Mouse (Mus musculus) heart, embryonic 10.5 days (tissue): Measurements from ENCODE around the gene Cdc42bpa. TPM values are rescaled to one million over a fixed set of nuclear protein-coding genes. Genes with fewer than 3 reads are reported as not detected.

Experiments used
- DNase-seq: peaks from one replicate; pipeline ENCODE4 v3.0.0-alpha.2; 2017; ENCODE audit warnings: low spot score
- H3K27ac ChIP-seq: fragments of 300-500 bp; sonication (generic); 2 replicates; pipeline ENCODE4 v1.5.1; 2016; ENCODE audit warnings: mild to moderate bottlenecking
- H3K27me3 ChIP-seq: fragments of 300-500 bp; sonication (generic); 2 replicates; pipeline ENCODE4 v1.6.1; 2016; ENCODE audit warnings: mild to moderate bottlenecking; ENCODE audit not compliant: poor library complexity, insufficient read depth, severe bottlenecking
- H3K36me3 ChIP-seq: fragments of 300-500 bp; sonication (generic); 2 replicates; pipeline ENCODE4 v1.6.1; 2016; ENCODE audit warnings: mild to moderate bottlenecking, moderate library complexity
- H3K4me1 ChIP-seq: fragments of 300-500 bp; sonication (generic); 2 replicates; pipeline ENCODE4 v1.6.1; 2016; ENCODE audit warnings: mild to moderate bottlenecking
- H3K4me3 ChIP-seq: fragments of 300-500 bp; sonication (generic); 2 replicates; pipeline ENCODE4 v1.5.1; 2016; ENCODE audit warnings: mild to moderate bottlenecking, moderate library complexity
- H3K9me3 ChIP-seq: fragments of 300-500 bp; sonication (generic); 2 replicates; pipeline ENCODE4 v1.6.1; 2016; ENCODE audit warnings: mild to moderate bottlenecking, moderate library complexity
- WGBS: fragments of 180-500 bp; shearing (Covaris S2); methylation state at CpG from one replicate; pipeline ENCODE4 v1.1.7; 2016; 5-methylcytosine and 5-hydroxymethylcytosine counted together
- polyA plus RNA-seq: library from polyadenylated mRNA; unstranded; fragments of >200 nt; fragmentation: Nextera tagmentation; extraction: Ambion mirVana; gene quantifications from 2 replicates; pipeline ENCODE4 v1.2.1, GENCODE M21; 2016

The Cdc42bpa gene
- polyA plus RNA-seq, 1 experiment from 2014 or later: 14.8 TPM

GRCm38 (mm10) chr1:179940787-179941352, 19.4 kb upstream of the Cdc42bpa start:
- H3K4me3 ChIP-seq: no peak overlapping the region
- 86% methylated on average over 14 of the region's 14 CpGs for WGBS
- 0 out of 2 replicates have a peak, but pooled peaks cover 5% of the 10 kb centered on the region for H3K4me1 ChIP-seq
- no peaks in the 10 kb centered on the region for H3K27me3 ChIP-seq
- DNase-seq: no peak
- no peaks in the 10 kb centered on the region for H3K9me3 ChIP-seq
- no peak overlapping the region for H3K27ac ChIP-seq
- H3K36me3 ChIP-seq: no peaks in the 10 kb centered on the region

- H3K27me3 ChIP-seq: no peaks in the 10 kb centered on the region
- H3K36me3 ChIP-seq: no peaks in the 10 kb centered on the region
- 90% methylated on average over 10 of the region's 10 CpGs for WGBS
- no peaks in the 10 kb centered on the region for H3K9me3 ChIP-seq
- DNase-seq: no peak
- H3K4me1 ChIP-seq: peaks cover 13% of the 10 kb centered on the region
- no peak overlapping the region for H3K27ac ChIP-seq
- H3K4me3 ChIP-seq: no peak overlapping the region
These were observed 15.3 kb upstream of the Cdc42bpa start for GRCm38 (mm10) chr1:179945017-179945416.

GRCm38 (mm10) chr1:179946616-179947015, 13.7 kb upstream of the Cdc42bpa start:
- Histone ChIP-seq H3K27ac (no peak overlapping the region), H3K4me3 (no peak overlapping the region), H3K27me3 (no peaks in the 10 kb centered on the region), H3K9me3 (no peaks in the 10 kb centered on the region), H3K4me1 (peaks cover 9% of the 10 kb centered on the region), H3K36me3 (no peaks in the 10 kb centered on the region)
- whole genome bisulfite sequencing: 20% methylated on average over 2 of the region's 2 CpGs
- DNase-seq: no peak

GRCm38 (mm10) chr1:179947653-179948052, 12.6 kb upstream of the Cdc42bpa start:
- no peak overlapping the region for H3K4me3 ChIP-seq
- DNase-seq: no peak
- H3K4me1 ChIP-seq: peaks cover 9% of the 10 kb centered on the region
- no peaks in the 10 kb centered on the region for H3K27me3 ChIP-seq
- no peak overlapping the region for H3K27ac ChIP-seq
- 88% methylated on average over 2 of the region's 2 CpGs for WGBS
- H3K9me3 ChIP-seq: no peaks in the 10 kb centered on the region
- H3K36me3 ChIP-seq: no peaks in the 10 kb centered on the region

- peaks cover 5% of the 10 kb centered on the region for H3K4me1 ChIP-seq
- H3K36me3 ChIP-seq: no peaks in the 10 kb centered on the region
- H3K4me3 ChIP-seq: no peak overlapping the region
- no peak overlapping the region for H3K27ac ChIP-seq
- 81% methylated on average over 7 of the region's 7 CpGs for WGBS
- H3K27me3 ChIP-seq: no peaks in the 10 kb centered on the region
- no peaks in the 10 kb centered on the region for H3K9me3 ChIP-seq
- DNase-seq: no peak
These were observed 8.7 kb upstream of the Cdc42bpa start for GRCm38 (mm10) chr1:179951597-179951996.

GRCm38 (mm10) chr1:179953251-179953650, 7.0 kb upstream of the Cdc42bpa start:
- Histone ChIP-seq H3K9me3 (no peaks in the 10 kb centered on the region), H3K27me3 (no peaks in the 10 kb centered on the region), H3K4me3 (no peak overlapping the region), H3K36me3 (no peaks in the 10 kb centered on the region), H3K27ac (no peak overlapping the region), H3K4me1 (no peaks in the 10 kb centered on the region)
- no peak for DNase-seq
- 80% methylated on average over 3 of the region's 3 CpGs for WGBS

GRCm38 (mm10) chr1:179957431-179957830, 2.8 kb upstream of the Cdc42bpa start:
- Histone ChIP-seq H3K9me3 (no peaks in the 10 kb centered on the region), H3K4me3 (no peak overlapping the region)
- WGBS: 74% methylated on average over 3 of the region's 3 CpGs

GRCm38 (mm10) chr1:179958871-179959720, 1.2 kb upstream of the Cdc42bpa start:
- H3K4me1 ChIP-seq: peaks cover 22% of the 10 kb centered on the region
- H3K27ac ChIP-seq: peak overlapping the region; percentile 97
- no peaks in the 10 kb centered on the region for H3K9me3 ChIP-seq
- H3K27me3 ChIP-seq: no peaks in the 10 kb centered on the region
- 6% methylated on average over 41 of the region's 41 CpGs for WGBS
- peak; percentile 79 for DNase-seq
- no peaks in the 10 kb centered on the region for H3K36me3 ChIP-seq
- H3K4me3 ChIP-seq: peak overlapping the region; percentile 84

More at GRCm38 (mm10) chr1:179957431-179957830, 2.8 kb upstream of the Cdc42bpa start:
- H3K36me3 ChIP-seq: no peaks in the 10 kb centered on the region
- H3K27me3 ChIP-seq: no peaks in the 10 kb centered on the region
- H3K27ac ChIP-seq: no peak overlapping the region
- peaks cover 19% of the 10 kb centered on the region for H3K4me1 ChIP-seq
- DNase-seq: no peak

- Histone ChIP-seq H3K36me3 (no peaks in the 10 kb centered on the region), H3K4me3 (peak overlapping the region; percentile 84), H3K27ac (peak overlapping the region; percentile 97), H3K9me3 (no peaks in the 10 kb centered on the region), H3K27me3 (no peaks in the 10 kb centered on the region), H3K4me1 (peaks cover 22% of the 10 kb centered on the region)
- under 1% methylated on average over 9 of the region's 9 CpGs for WGBS
- DNase-seq: no peak
These were observed 238 bp downstream of the Cdc42bpa start for GRCm38 (mm10) chr1:179960543-179960876.

GRCm38 (mm10) chr1:179960882-179961698, 818 bp downstream of the Cdc42bpa start:
- Histone ChIP-seq H3K36me3 (no peaks in the 10 kb centered on the region), H3K27me3 (no peaks in the 10 kb centered on the region), H3K4me3 (peak overlapping the region; percentile 84), H3K27ac (0 out of 2 replicates have a peak overlapping the region, but pooled peaks have one; percentile 16), H3K4me1 (peaks cover 22% of the 10 kb centered on the region), H3K9me3 (no peaks in the 10 kb centered on the region)
- 4% methylated on average over 16 of the region's 16 CpGs for WGBS
- DNase-seq: no peak

GRCm38 (mm10) chr1:179961777-179962176, 1.5 kb downstream of the Cdc42bpa start:
- no peak for DNase-seq

GRCm38 (mm10) chr1:179969776-179970428, 9.6 kb downstream of the Cdc42bpa start:
- WGBS: 52% methylated on average over 5 of the region's 5 CpGs
- Histone ChIP-seq H3K27me3 (no peaks in the 10 kb centered on the region), H3K9me3 (no peaks in the 10 kb centered on the region), H3K4me1 (peaks cover 3% of the 10 kb centered on the region; the same call in 1 of the 2 replicates), H3K27ac (no peak overlapping the region), H3K36me3 (no peaks in the 10 kb centered on the region), H3K4me3 (no peak overlapping the region)
- no peak for DNase-seq

More at GRCm38 (mm10) chr1:179961777-179962176, 1.5 kb downstream of the Cdc42bpa start:
- no peaks in the 10 kb centered on the region for H3K36me3 ChIP-seq
- no peaks in the 10 kb centered on the region for H3K27me3 ChIP-seq
- H3K27ac ChIP-seq: 0 out of 2 replicates have a peak overlapping the region, but pooled peaks have one; percentile 6
- peak overlapping the region; percentile 84 for H3K4me3 ChIP-seq
- WGBS: 36% methylated on average over 4 of the region's 4 CpGs
- H3K9me3 ChIP-seq: no peaks in the 10 kb centered on the region
- H3K4me1 ChIP-seq: peaks cover 22% of the 10 kb centered on the region
